Mouse (Mus musculus) bone marrow macrophage, adult 2 months (primary cell): ENCODE results near the gene Rsbn1l.

Source experiments
- CTCF ChIP-seq: IDR thresholded peaks from 2 replicates; pipeline ENCODE4 v1.5.1; 2012; ENCODE audit warnings: low read depth, mild to moderate bottlenecking, low read length, moderate library complexity
- POLR2A ChIP-seq: IDR thresholded peaks from 2 replicates; pipeline ENCODE4 v1.6.1; 2012; ENCODE audit warnings: mild to moderate bottlenecking, low read depth, low read length, borderline replicate concordance

DNA sequence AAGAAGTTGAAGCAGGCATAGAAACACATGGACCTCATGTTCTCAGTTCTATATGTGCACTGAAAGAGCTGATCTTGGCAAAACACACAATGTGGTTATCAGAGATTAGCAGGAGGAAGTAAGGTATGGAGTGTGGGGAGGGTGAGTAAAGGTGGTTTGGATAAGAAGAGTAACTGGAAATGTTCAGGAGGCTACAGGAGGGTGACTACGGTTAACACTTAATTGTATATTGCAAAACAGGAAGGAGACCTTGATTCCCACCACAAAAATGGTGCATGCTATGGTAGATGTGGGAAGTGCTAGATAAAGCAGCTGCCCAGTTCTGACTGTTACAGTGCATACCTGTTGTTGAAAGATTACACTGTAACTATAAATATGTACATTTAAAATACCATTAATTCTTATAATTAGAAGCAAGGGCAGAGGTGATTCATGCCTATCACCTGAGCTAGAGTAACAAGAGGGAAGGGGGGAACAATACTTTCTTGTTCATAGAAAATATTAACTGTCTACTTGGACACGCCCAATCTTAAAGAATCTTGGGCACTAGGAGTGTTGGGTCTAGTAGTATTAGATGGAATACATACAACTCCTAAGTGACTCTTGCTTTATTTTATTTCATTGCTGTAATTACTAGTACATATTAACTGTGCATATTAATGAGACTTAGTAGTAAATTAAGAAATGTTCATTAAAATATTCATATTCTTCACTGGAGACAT is 58.6 kb downstream of the Rsbn1l start:
- TF ChIP-seq CTCF (no peak), POLR2A (no peak)
